Mouse (Mus musculus): ENCODE measurements around the gene Mterf1b. TPM values are rescaled to one million over a fixed set of nuclear protein-coding genes. Genes with fewer than 3 reads are reported as not detected.
A peak's percentile ranks its signal among the peaks of the same experiment; 100 is the strongest.
"Not testable (repeated sequence)": the region's sequence is repeated elsewhere in the genome, so short reads cannot be mapped to it uniquely, and the experiment has no call there.

Gene Mterf1b
- 3.0 and 3.4 TPM in 2 replicates for polyA plus RNA-seq (2015; fragmentation: Nextera tagmentation; extraction: Ambion mirVana)

GRCm38 (mm10) chr5:4191671-4192480 lies at the start of gene Mterf1b:
TSS of gene Mterf1b (plus strand) at chr5:4192367.
- H3K4me2 ChIP-seq, result peak within 1 kb of the TSS; percentile 61
- 58% methylated on average over 12 of the region's 37 CpGs for WGBS
- not testable (repeated sequence) for H3K27ac ChIP-seq, H3K4me1 ChIP-seq, H3K27me3 ChIP-seq, H3K36me3 ChIP-seq, H3K9me3 ChIP-seq
- peak within 1 kb of the TSS; percentile 43 for H3K4me3 ChIP-seq
- peak within 1 kb of the TSS; percentile 61 for H3K9ac ChIP-seq
- ATAC-seq (ENCODE audit: insufficient number of reproducible peaks, insufficient read depth, low FRiP score, low TSS enrichment, low read depth), result peak; percentile 95

- H3K27me3 ChIP-seq; H3K27ac ChIP-seq; H3K36me3 ChIP-seq; H3K9me3 ChIP-seq; H3K9ac ChIP-seq; H3K4me1 ChIP-seq; H3K4me3 ChIP-seq; H3K4me2 ChIP-seq; ATAC-seq (ENCODE audit: insufficient number of reproducible peaks, insufficient read depth, low FRiP score, low TSS enrichment, low read depth): not testable (repeated sequence)
- WGBS, result 84% methylated on average over 4 of the region's 5 CpGs
These were observed 32.6 kb upstream of the Mterf1b start for GRCm38 (mm10) chr5:4159418-4160071.

GRCm38 (mm10) chr5:4161554-4161953 lies 30.6 kb upstream of the Mterf1b start:
- WGBS, result 85% methylated on average over 3 of the region's 3 CpGs
- Histone ChIP-seq H3K9ac (no peak overlapping the region), H3K4me1 (no peaks in the 10 kb centered on the region), H3K27ac (no peak overlapping the region), H3K9me3 (no peaks in the 10 kb centered on the region), H3K4me3 (no peak overlapping the region), H3K27me3 (no peaks in the 10 kb centered on the region), H3K36me3 (no peaks in the 10 kb centered on the region), H3K4me2 (no peak overlapping the region)
- no peak for ATAC-seq (ENCODE audit: insufficient number of reproducible peaks, insufficient read depth, low FRiP score, low TSS enrichment, low read depth)

- WGBS, result 61% methylated on average over 7 of the region's 7 CpGs
- no peak for ATAC-seq (ENCODE audit: insufficient number of reproducible peaks, insufficient read depth, low FRiP score, low TSS enrichment, low read depth)
- H3K4me2 ChIP-seq, result no peak overlapping the region
- no peaks in the 10 kb centered on the region for H3K4me1 ChIP-seq
- H3K4me3 ChIP-seq, result no peak overlapping the region
- no peaks in the 10 kb centered on the region for H3K36me3 ChIP-seq
- H3K9ac ChIP-seq, result no peak overlapping the region
- H3K27ac ChIP-seq, result no peak overlapping the region
- no peaks in the 10 kb centered on the region for H3K9me3 ChIP-seq
- H3K27me3 ChIP-seq, result no peaks in the 10 kb centered on the region
These were observed 29.7 kb upstream of the Mterf1b start for GRCm38 (mm10) chr5:4162461-4162860.

- H3K9me3 ChIP-seq; H3K36me3 ChIP-seq; ATAC-seq (ENCODE audit: insufficient number of reproducible peaks, insufficient read depth, low FRiP score, low TSS enrichment, low read depth); H3K9ac ChIP-seq; H3K4me3 ChIP-seq; H3K4me1 ChIP-seq; H3K27ac ChIP-seq; H3K4me2 ChIP-seq; H3K27me3 ChIP-seq: not testable (repeated sequence)
- WGBS, result 52% methylated on average over 6 of the region's 6 CpGs
These were observed 24.2 kb upstream of the Mterf1b start for GRCm38 (mm10) chr5:4167813-4168529.

- H3K27me3 ChIP-seq; H3K4me3 ChIP-seq; ATAC-seq (ENCODE audit: insufficient number of reproducible peaks, insufficient read depth, low FRiP score, low TSS enrichment, low read depth); H3K27ac ChIP-seq; H3K9ac ChIP-seq; H3K4me1 ChIP-seq; H3K4me2 ChIP-seq; H3K36me3 ChIP-seq; H3K9me3 ChIP-seq: not testable (repeated sequence)
- 78% methylated on average over 4 of the region's 4 CpGs for WGBS
These were observed 23.6 kb upstream of the Mterf1b start for GRCm38 (mm10) chr5:4168530-4168926.

GRCm38 (mm10) chr5:4176421-4176820 lies 15.7 kb upstream of the Mterf1b start:
- ATAC-seq (ENCODE audit: insufficient number of reproducible peaks, insufficient read depth, low FRiP score, low TSS enrichment, low read depth); H3K27ac ChIP-seq; H3K9me3 ChIP-seq; H3K4me3 ChIP-seq; H3K27me3 ChIP-seq; H3K4me2 ChIP-seq; H3K9ac ChIP-seq; H3K36me3 ChIP-seq; H3K4me1 ChIP-seq: not testable (repeated sequence)
- 77% methylated on average over 3 of the region's 3 CpGs for WGBS

GRCm38 (mm10) chr5:4179364-4179763 lies 12.8 kb upstream of the Mterf1b start:
- no peaks in the 10 kb centered on the region for H3K36me3 ChIP-seq
- H3K9me3 ChIP-seq, result no peaks in the 10 kb centered on the region
- 82% methylated on average over 6 of the region's 6 CpGs for WGBS
- no peak overlapping the region for H3K4me2 ChIP-seq
- no peaks in the 10 kb centered on the region for H3K27me3 ChIP-seq
- no peak overlapping the region for H3K27ac ChIP-seq
- no peak overlapping the region for H3K4me3 ChIP-seq
- no peak overlapping the region for H3K9ac ChIP-seq
- no peak for ATAC-seq (ENCODE audit: insufficient number of reproducible peaks, insufficient read depth, low FRiP score, low TSS enrichment, low read depth)
- H3K4me1 ChIP-seq, result no peaks in the 10 kb centered on the region

GRCm38 (mm10) chr5:4186815-4187214 lies 5.4 kb upstream of the Mterf1b start:
- H3K27me3 ChIP-seq, result no peaks in the 10 kb centered on the region
- no peaks in the 10 kb centered on the region for H3K4me1 ChIP-seq
- no peak overlapping the region for H3K27ac ChIP-seq
- H3K4me2 ChIP-seq, result no peak overlapping the region
- H3K36me3 ChIP-seq, result no peaks in the 10 kb centered on the region
- H3K9me3 ChIP-seq, result peaks cover 9% of the 10 kb centered on the region
- H3K9ac ChIP-seq, result no peak overlapping the region
- ATAC-seq (ENCODE audit: insufficient number of reproducible peaks, insufficient read depth, low FRiP score, low TSS enrichment, low read depth), result no peak
- no peak overlapping the region for H3K4me3 ChIP-seq
- 57% methylated on average over 4 of the region's 4 CpGs for WGBS

GRCm38 (mm10) chr5:4192481-4193246 lies 497 bp downstream of the Mterf1b start:
- Histone ChIP-seq H3K9ac (peak overlapping the region; percentile 61), H3K4me3 (peak overlapping the region; percentile 43), H3K4me2 (peak overlapping the region; percentile 61)
- WGBS, result 10% methylated on average over 15 of the region's 27 CpGs
- H3K9me3 ChIP-seq, H3K36me3 ChIP-seq, H3K4me1 ChIP-seq, H3K27me3 ChIP-seq, H3K27ac ChIP-seq: not testable (repeated sequence)
- ATAC-seq (ENCODE audit: insufficient number of reproducible peaks, insufficient read depth, low FRiP score, low TSS enrichment, low read depth), result peak; percentile 45

- 87% methylated on average over 5 of the region's 5 CpGs for WGBS
- peak overlapping the region; percentile 43 for H3K4me3 ChIP-seq
These were observed 1.1 kb downstream of the Mterf1b start for GRCm38 (mm10) chr5:4193247-4193628.

More at GRCm38 (mm10) chr5:4193247-4193628, 1.1 kb downstream of the Mterf1b start:
- H3K9ac ChIP-seq, result no peak overlapping the region
- H3K4me2 ChIP-seq, result peak overlapping the region; percentile 61
- H3K36me3 ChIP-seq, result no peaks in the 10 kb centered on the region
- H3K9me3 ChIP-seq, result peaks cover 9% of the 10 kb centered on the region
- no peak for ATAC-seq (ENCODE audit: insufficient number of reproducible peaks, insufficient read depth, low FRiP score, low TSS enrichment, low read depth)
- no peaks in the 10 kb centered on the region for H3K4me1 ChIP-seq
- H3K27me3 ChIP-seq, result no peaks in the 10 kb centered on the region
- no peak overlapping the region for H3K27ac ChIP-seq
